Mouse (Mus musculus) kidney, embryonic 14.5 days (tissue): Measurements from ENCODE around the gene 1110059E24Rik. TPM values are rescaled to one million over a fixed set of nuclear protein-coding genes. Genes with fewer than 3 reads are reported as not detected.
"Not testable (repeated sequence)": the region's sequence is repeated elsewhere in the genome, so short reads cannot be mapped to it uniquely, and the experiment has no call there.

Experiments
- ATAC-seq: fragments of 200-750 bp; cut with Nextera tagmentation; 2 replicates; pipeline ENCODE4 v1.8.0; 2017; ENCODE audit warnings: moderate number of reproducible peaks, mild to moderate bottlenecking, moderate TSS enrichment, moderate library complexity; ENCODE audit not compliant: low FRiP score, low TSS enrichment
- H3K27ac ChIP-seq: fragments of 300-500 bp; sonication (generic); 2 replicates; pipeline ENCODE4 v1.5.1; 2014; ENCODE audit warnings: low read depth, mild to moderate bottlenecking, low read length, moderate library complexity, mixed read lengths
- H3K27me3 ChIP-seq: fragments of 300-500 bp; sonication (generic); 2 replicates; pipeline ENCODE4 v1.6.1; 2014; ENCODE audit warnings: mild to moderate bottlenecking, low read length; ENCODE audit not compliant: control insufficient read depth, insufficient read depth
- H3K36me3 ChIP-seq: fragments of 300-500 bp; sonication (generic); 2 replicates; pipeline ENCODE4 v1.6.1; 2014; ENCODE audit warnings: low read length, mixed read lengths; ENCODE audit not compliant: control insufficient read depth, insufficient read depth
- H3K4me1 ChIP-seq: fragments of 300-500 bp; sonication (generic); 2 replicates; pipeline ENCODE4 v1.6.1; 2014; ENCODE audit warnings: low read length, mixed read lengths; ENCODE audit not compliant: control insufficient read depth, insufficient read depth
- H3K4me2 ChIP-seq: fragments of 300-500 bp; sonication (generic); replicated peaks from 2 replicates; pipeline ENCODE4 v1.6.1; 2014; ENCODE audit warnings: low read depth, mild to moderate bottlenecking, low read length
- H3K4me3 ChIP-seq: fragments of 300-500 bp; sonication (generic); 2 replicates; pipeline ENCODE4 v1.5.1; 2014; ENCODE audit warnings: mild to moderate bottlenecking, low read length
- H3K9ac ChIP-seq: fragments of 300-500 bp; sonication (generic); 2 replicates; pipeline ENCODE4 v1.6.1; 2014; ENCODE audit warnings: low read depth, mild to moderate bottlenecking, low read length, moderate library complexity
- H3K9me3 ChIP-seq: fragments of 300-500 bp; sonication (generic); 2 replicates; pipeline ENCODE4 v1.6.1; 2016; ENCODE audit warnings: low read length; ENCODE audit not compliant: control insufficient read depth
- WGBS: fragments of 180-500 bp; shearing (Covaris S2); extraction: QIAGEN DNeasy Blood & Tissue Kit; methylation state at CpG from one replicate; pipeline ENCODE4 v1.1.7; 2014; 5-methylcytosine and 5-hydroxymethylcytosine counted together
- polyA plus RNA-seq: library from polyadenylated mRNA; unstranded; fragments of >200 nt; fragmentation: Nextera tagmentation; extraction: Ambion mirVana; gene quantifications from 2 replicates; pipeline ENCODE4 v1.2.1, GENCODE M21; 2014

The 1110059E24Rik gene
- polyA plus RNA-seq, 1 experiment from 2014 or later = 69.1 TPM

- Histone ChIP-seq H3K4me3 (no peak overlapping the region), H3K9ac (no peak overlapping the region), H3K27ac (no peak overlapping the region), H3K36me3 (no peaks in the 10 kb centered on the region), H3K4me1 (no peaks in the 10 kb centered on the region), H3K9me3 (no peaks in the 10 kb centered on the region), H3K27me3 (no peaks in the 10 kb centered on the region), H3K4me2 (no peak overlapping the region)
- WGBS = 73% methylated on average over 6 of the region's 6 CpGs
- ATAC-seq = no peak
Observed at GRCm38 (mm10) chr19:21611297-21611696, 41.5 kb downstream of the 1110059E24Rik start.

- Histone ChIP-seq H3K27me3 (no peaks in the 10 kb centered on the region), H3K9me3 (no peaks in the 10 kb centered on the region), H3K36me3 (no peaks in the 10 kb centered on the region), H3K4me2 (no peak overlapping the region), H3K27ac (no peak overlapping the region), H3K4me3 (no peak overlapping the region), H3K9ac (no peak overlapping the region), H3K4me1 (no peaks in the 10 kb centered on the region)
- 70% methylated on average over 6 of the region's 6 CpGs for WGBS
- no peak for ATAC-seq
Observed at GRCm38 (mm10) chr19:21610240-21610639, 42.5 kb downstream of the 1110059E24Rik start.

GRCm38 (mm10) chr19:21605294-21605693 is 47.5 kb downstream of the 1110059E24Rik start:
- no peaks in the 10 kb centered on the region for H3K4me1 ChIP-seq
- no peak overlapping the region for H3K4me2 ChIP-seq
- no peaks in the 10 kb centered on the region for H3K36me3 ChIP-seq
- H3K9me3 ChIP-seq = no peaks in the 10 kb centered on the region
- no peak for ATAC-seq
- H3K27ac ChIP-seq = no peak overlapping the region
- H3K27me3 ChIP-seq = no peaks in the 10 kb centered on the region
- H3K4me3 ChIP-seq = no peak overlapping the region
- H3K9ac ChIP-seq = no peak overlapping the region
- 88% methylated on average over 3 of the region's 3 CpGs for WGBS

- WGBS = 72% methylated on average over 3 of the region's 3 CpGs
- Histone ChIP-seq H3K4me1 (no peaks in the 10 kb centered on the region), H3K4me3 (no peak overlapping the region), H3K9me3 (no peaks in the 10 kb centered on the region), H3K27ac (no peak overlapping the region), H3K4me2 (no peak overlapping the region), H3K36me3 (no peaks in the 10 kb centered on the region), H3K9ac (no peak overlapping the region), H3K27me3 (no peaks in the 10 kb centered on the region)
- no peak for ATAC-seq
Observed at GRCm38 (mm10) chr19:21603836-21604235, 48.9 kb downstream of the 1110059E24Rik start.

GRCm38 (mm10) chr19:21601541-21602101 is 51.2 kb downstream of the 1110059E24Rik start:
- no peak overlapping the region for H3K27ac ChIP-seq
- ATAC-seq = no peak
- WGBS = 54% methylated on average over 3 of the region's 3 CpGs

GRCm38 (mm10) chr19:21598659-21599352 is 54.0 kb downstream of the 1110059E24Rik start:
- Histone ChIP-seq H3K4me2 (no peak overlapping the region), H3K4me1 (no peaks in the 10 kb centered on the region), H3K27ac (no peak overlapping the region), H3K4me3 (no peak overlapping the region), H3K27me3 (no peaks in the 10 kb centered on the region), H3K36me3 (peaks cover 11% of the 10 kb centered on the region; the same call in 1 of the 2 replicates), H3K9me3 (no peaks in the 10 kb centered on the region), H3K9ac (no peak overlapping the region)
- ATAC-seq = no peak
- 79% methylated on average over 8 of the region's 8 CpGs for WGBS

More at GRCm38 (mm10) chr19:21601541-21602101, 51.2 kb downstream of the 1110059E24Rik start:
- Histone ChIP-seq H3K9ac (no peak overlapping the region), H3K27me3 (no peaks in the 10 kb centered on the region), H3K4me3 (no peak overlapping the region), H3K36me3 (peaks cover 6% of the 10 kb centered on the region; the same call in 1 of the 2 replicates), H3K4me2 (no peak overlapping the region), H3K9me3 (no peaks in the 10 kb centered on the region), H3K4me1 (no peaks in the 10 kb centered on the region)

- ATAC-seq = no peak
- H3K4me3 ChIP-seq = no peak overlapping the region
- H3K27me3 ChIP-seq = no peaks in the 10 kb centered on the region
- no peaks in the 10 kb centered on the region for H3K4me1 ChIP-seq
- H3K9ac ChIP-seq = no peak overlapping the region
- peaks cover 11% of the 10 kb centered on the region; the same call in 1 of the 2 replicates for H3K36me3 ChIP-seq
- no peaks in the 10 kb centered on the region for H3K9me3 ChIP-seq
- no peak overlapping the region for H3K27ac ChIP-seq
- no peak overlapping the region for H3K4me2 ChIP-seq
- WGBS = 87% methylated on average over 1 of the region's 1 CpGs
Observed at GRCm38 (mm10) chr19:21594676-21595075, 58.1 kb downstream of the 1110059E24Rik start.

GRCm38 (mm10) chr19:21592216-21592615 is 60.6 kb downstream of the 1110059E24Rik start:
- not testable (repeated sequence) for H3K9ac ChIP-seq, H3K27me3 ChIP-seq, ATAC-seq, H3K27ac ChIP-seq, H3K4me2 ChIP-seq, H3K4me1 ChIP-seq, H3K9me3 ChIP-seq, H3K36me3 ChIP-seq, H3K4me3 ChIP-seq
- 87% methylated on average over 5 of the region's 5 CpGs for WGBS

GRCm38 (mm10) chr19:21589888-21590287 is 62.9 kb downstream of the 1110059E24Rik start:
- Histone ChIP-seq H3K4me2 (no peak overlapping the region), H3K9me3 (no peaks in the 10 kb centered on the region), H3K9ac (no peak overlapping the region), H3K4me1 (no peaks in the 10 kb centered on the region), H3K4me3 (no peak overlapping the region), H3K36me3 (no peaks in the 10 kb centered on the region), H3K27ac (no peak overlapping the region), H3K27me3 (no peaks in the 10 kb centered on the region)
- 95% methylated on average over 1 of the region's 1 CpGs for WGBS
- no peak for ATAC-seq
